Mouse (Mus musculus) heart, embryonic 11.5 days (tissue): ENCODE results near the gene Lrrc49. TPM values are rescaled to one million over a fixed set of nuclear protein-coding genes. Genes with fewer than 3 reads are reported as not detected.
A peak's percentile ranks its signal among the peaks of the same experiment; 100 is the strongest.

Source experiments
- ATAC-seq: fragments of 200-750 bp; cut with Nextera tagmentation; replicated peaks from 2 replicates; pipeline ENCODE4 v1.8.0; 2017; ENCODE audit warnings: moderate library complexity; ENCODE audit not compliant: insufficient number of reproducible peaks, low FRiP score, low TSS enrichment
- H3K27ac ChIP-seq: fragments of 300-500 bp; sonication (generic); 2 replicates; pipeline ENCODE4 v1.5.1; 2014; ENCODE audit warnings: mild to moderate bottlenecking, low read depth, low read length
- H3K27me3 ChIP-seq: fragments of 300-500 bp; sonication (generic); 2 replicates; pipeline ENCODE4 v1.6.1; 2014; ENCODE audit warnings: mild to moderate bottlenecking, low read length, mixed read lengths; ENCODE audit not compliant: control insufficient read depth, insufficient read depth
- H3K36me3 ChIP-seq: fragments of 300-500 bp; sonication (generic); 2 replicates; pipeline ENCODE4 v1.6.1; 2014; ENCODE audit warnings: mild to moderate bottlenecking, low read length, moderate library complexity, mixed read lengths; ENCODE audit not compliant: control insufficient read depth, insufficient read depth
- H3K4me1 ChIP-seq: fragments of 300-500 bp; sonication (generic); 2 replicates; pipeline ENCODE4 v1.6.1; 2014; ENCODE audit warnings: low read length; ENCODE audit not compliant: control insufficient read depth, insufficient read depth
- H3K4me2 ChIP-seq: fragments of 300-500 bp; sonication (generic); 2 replicates; pipeline ENCODE4 v1.6.1; 2014; ENCODE audit warnings: mild to moderate bottlenecking, moderate library complexity
- H3K4me3 ChIP-seq: fragments of 300-500 bp; sonication (generic); 2 replicates; pipeline ENCODE4 v1.5.1; 2014; ENCODE audit warnings: low read depth, low read length
- H3K9ac ChIP-seq: fragments of 300-500 bp; sonication (generic); 2 replicates; pipeline ENCODE4 v1.6.1; 2014; ENCODE audit warnings: mild to moderate bottlenecking, low read depth, low read length, moderate library complexity
- H3K9me3 ChIP-seq: fragments of 300-500 bp; sonication (generic); replicated peaks from 2 replicates; pipeline ENCODE4 v1.6.1; 2016; ENCODE audit warnings: low read length; ENCODE audit not compliant: control insufficient read depth
- WGBS: fragments of 180-500 bp; shearing (Covaris S2); extraction: QIAGEN DNeasy Blood & Tissue Kit; methylation state at CpG from one replicate; pipeline ENCODE4 v1.1.7; 2014; ENCODE audit not compliant: insufficient replicate concordance; 5-methylcytosine and 5-hydroxymethylcytosine counted together
- polyA plus RNA-seq: library from polyadenylated mRNA; unstranded; fragments of >200 nt; fragmentation: Nextera tagmentation; extraction: Ambion mirVana; gene quantifications from 2 replicates; pipeline ENCODE4 v1.2.1, GENCODE M21; 2014

The Lrrc49 gene
- 9.3 and 10.3 TPM in 2 replicates for polyA plus RNA-seq

DNA sequence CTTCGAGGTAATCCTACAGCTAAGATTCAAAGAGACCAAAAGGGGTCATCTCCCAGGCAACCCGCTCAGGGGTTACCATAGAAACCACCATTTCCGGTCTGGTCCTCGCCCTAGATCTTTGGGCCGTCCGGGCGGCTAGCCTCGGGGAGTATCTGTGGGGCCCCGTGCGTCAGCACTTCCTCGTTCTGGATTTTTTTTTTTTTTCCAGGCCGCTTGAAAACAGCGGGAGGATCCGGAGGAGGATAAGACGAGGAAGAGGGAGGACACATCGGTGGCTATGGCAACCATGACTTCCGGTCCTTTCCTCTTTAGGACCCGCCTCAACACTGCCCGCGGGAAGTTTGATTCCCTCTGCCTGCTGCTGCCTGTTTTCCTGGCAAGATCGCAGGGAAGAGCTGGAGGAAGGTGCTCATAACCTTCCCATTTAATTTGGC, at the start of gene Lrrc49:
Gene Lrrc49, minus strand, starts transcription at position 268 of the 434 bp plus-strand sequence.
- H3K9ac ChIP-seq: peak within 1 kb of the TSS; percentile 66
- peak within 1 kb of the TSS; percentile 72 for H3K4me2 ChIP-seq
- no peaks in the 10 kb centered on the region for H3K27me3 ChIP-seq
- H3K36me3 ChIP-seq: no peaks in the 10 kb centered on the region
- under 1% methylated on average over 21 of the region's 21 CpGs for WGBS
- H3K27ac ChIP-seq: peak within 1 kb of the TSS; percentile 54
- H3K9me3 ChIP-seq: no peaks in the 10 kb centered on the region
- no peaks in the 10 kb centered on the region for H3K4me1 ChIP-seq
- peak; percentile 83 for ATAC-seq
- H3K4me3 ChIP-seq: peak within 1 kb of the TSS; percentile 67

DNA sequence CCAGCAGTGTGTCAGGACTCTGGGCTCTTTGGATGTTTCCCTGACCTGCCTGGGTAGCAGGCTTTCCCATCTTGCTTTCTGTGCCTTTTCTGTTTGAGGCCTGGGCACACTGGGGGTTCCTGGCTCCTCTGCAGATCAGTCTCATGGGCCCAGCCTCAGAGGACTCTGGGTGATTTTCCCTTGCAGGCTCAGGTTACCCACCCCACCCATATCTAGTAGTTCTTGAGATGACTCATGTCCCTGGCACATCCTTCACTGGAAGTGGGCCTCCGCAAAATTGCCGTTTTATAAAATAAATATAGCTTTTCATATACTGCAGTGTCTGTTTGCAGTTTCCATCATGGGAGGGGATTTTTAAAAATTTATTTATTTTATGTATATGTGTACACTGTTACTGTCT, 46.4 kb upstream of the Lrrc49 start:
- H3K4me2 ChIP-seq: no peak overlapping the region
- H3K4me3 ChIP-seq: no peak overlapping the region
- WGBS: 83% methylated on average over 2 of the region's 2 CpGs
- no peaks in the 10 kb centered on the region for H3K27me3 ChIP-seq
- H3K36me3 ChIP-seq: no peaks in the 10 kb centered on the region
- no peaks in the 10 kb centered on the region for H3K4me1 ChIP-seq
- H3K9ac ChIP-seq: no peak overlapping the region
- H3K9me3 ChIP-seq: 0 out of 2 replicates have a peak, but pooled peaks cover 4% of the 10 kb centered on the region
- ATAC-seq: no peak
- no peak overlapping the region for H3K27ac ChIP-seq

GRCm38 (mm10) chr9:60724968-60725367, 37.0 kb upstream of the Lrrc49 start:
- WGBS: 80% methylated on average over 7 of the region's 7 CpGs
- Histone ChIP-seq H3K4me1 (no peaks in the 10 kb centered on the region), H3K9ac (no peak overlapping the region), H3K36me3 (no peaks in the 10 kb centered on the region), H3K4me2 (no peak overlapping the region), H3K9me3 (no peaks in the 10 kb centered on the region), H3K4me3 (no peak overlapping the region), H3K27ac (no peak overlapping the region), H3K27me3 (no peaks in the 10 kb centered on the region)
- ATAC-seq: no peak

- WGBS: 80% methylated on average over 3 of the region's 3 CpGs
- no peak overlapping the region for H3K9ac ChIP-seq
- no peak overlapping the region for H3K4me3 ChIP-seq
- H3K27me3 ChIP-seq: no peaks in the 10 kb centered on the region
- ATAC-seq: no peak
- no peaks in the 10 kb centered on the region for H3K4me1 ChIP-seq
- H3K9me3 ChIP-seq: no peaks in the 10 kb centered on the region
- H3K36me3 ChIP-seq: no peaks in the 10 kb centered on the region
- no peak overlapping the region for H3K4me2 ChIP-seq
- H3K27ac ChIP-seq: no peak overlapping the region
Observed at GRCm38 (mm10) chr9:60719687-60720086, 31.7 kb upstream of the Lrrc49 start.

GRCm38 (mm10) chr9:60718284-60718683, 30.3 kb upstream of the Lrrc49 start:
- H3K4me3 ChIP-seq: no peak overlapping the region
- no peaks in the 10 kb centered on the region for H3K36me3 ChIP-seq
- H3K4me2 ChIP-seq: no peak overlapping the region
- H3K9me3 ChIP-seq: no peaks in the 10 kb centered on the region
- WGBS: 55% methylated on average over 3 of the region's 3 CpGs
- peaks cover 6% of the 10 kb centered on the region for H3K27me3 ChIP-seq
- H3K9ac ChIP-seq: no peak overlapping the region
- H3K4me1 ChIP-seq: no peaks in the 10 kb centered on the region
- ATAC-seq: no peak
- H3K27ac ChIP-seq: no peak overlapping the region

DNA sequence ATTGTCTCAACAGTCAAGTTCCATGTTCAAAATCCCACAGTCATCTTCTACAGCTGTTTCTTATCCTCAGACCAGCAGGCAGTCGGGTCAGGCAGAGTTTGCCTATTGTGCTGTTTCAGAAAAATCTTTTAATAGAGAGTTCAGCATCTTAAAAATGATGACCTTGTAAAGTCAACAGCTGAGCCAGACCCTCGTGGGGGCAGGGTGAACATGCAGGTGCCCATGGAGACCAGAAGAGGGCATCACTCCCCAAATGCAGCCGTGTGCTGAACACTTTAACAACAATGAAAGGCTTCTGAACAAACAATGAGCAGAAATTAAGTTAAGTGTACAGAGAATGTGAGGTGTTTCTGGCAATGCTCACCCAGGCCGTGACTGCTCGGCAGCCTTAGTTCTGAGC, 27.9 kb upstream of the Lrrc49 start:
- Histone ChIP-seq H3K27ac (no peak overlapping the region), H3K9me3 (no peaks in the 10 kb centered on the region), H3K4me3 (no peak overlapping the region), H3K4me2 (no peak overlapping the region), H3K9ac (no peak overlapping the region), H3K27me3 (peaks cover 13% of the 10 kb centered on the region), H3K36me3 (no peaks in the 10 kb centered on the region), H3K4me1 (no peaks in the 10 kb centered on the region)
- 58% methylated on average over 5 of the region's 5 CpGs for WGBS
- ATAC-seq: no peak

DNA sequence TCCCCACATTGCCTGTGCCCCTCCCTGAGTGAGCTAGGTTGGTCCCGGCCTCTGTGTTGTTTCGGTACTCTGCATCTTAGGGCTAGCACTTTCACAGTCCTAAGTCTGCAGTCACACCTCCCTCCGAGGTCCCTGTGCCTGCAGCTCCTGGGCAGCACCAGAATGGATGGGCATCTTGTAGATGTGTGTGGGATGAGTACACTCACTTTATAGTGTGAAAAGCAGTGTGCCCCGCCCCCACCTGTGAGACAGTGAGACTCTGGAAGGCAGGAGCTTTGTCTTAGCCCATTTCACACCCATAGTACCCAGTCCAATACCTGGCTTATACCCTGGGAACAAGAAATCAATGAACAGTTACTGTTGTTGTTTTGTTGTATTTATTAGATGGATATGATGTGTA, 27.3 kb upstream of the Lrrc49 start:
- Histone ChIP-seq H3K4me3 (no peak overlapping the region), H3K4me1 (no peaks in the 10 kb centered on the region), H3K4me2 (no peak overlapping the region), H3K36me3 (no peaks in the 10 kb centered on the region), H3K9ac (no peak overlapping the region), H3K27ac (no peak overlapping the region), H3K27me3 (peaks cover 13% of the 10 kb centered on the region), H3K9me3 (no peaks in the 10 kb centered on the region)
- WGBS: 76% methylated on average over 4 of the region's 4 CpGs
- ATAC-seq: no peak

- no peak for ATAC-seq
- Histone ChIP-seq H3K9me3 (no peaks in the 10 kb centered on the region), H3K4me3 (no peak overlapping the region), H3K27ac (no peak overlapping the region), H3K27me3 (peaks cover 13% of the 10 kb centered on the region), H3K9ac (no peak overlapping the region), H3K4me1 (no peaks in the 10 kb centered on the region), H3K36me3 (no peaks in the 10 kb centered on the region), H3K4me2 (no peak overlapping the region)
- 69% methylated on average over 6 of the region's 6 CpGs for WGBS
Observed at GRCm38 (mm10) chr9:60714191-60714590, 26.2 kb upstream of the Lrrc49 start.

GRCm38 (mm10) chr9:60713616-60714015, 25.7 kb upstream of the Lrrc49 start:
- H3K27ac ChIP-seq: no peak overlapping the region
- H3K9ac ChIP-seq: no peak overlapping the region; the same call in 1 of the 2 replicates
- no peak for ATAC-seq
- 34% methylated on average over 4 of the region's 4 CpGs for whole genome bisulfite sequencing
- no peaks in the 10 kb centered on the region for H3K4me1 ChIP-seq
- no peaks in the 10 kb centered on the region for H3K9me3 ChIP-seq
- no peaks in the 10 kb centered on the region for H3K36me3 ChIP-seq
- H3K27me3 ChIP-seq: peaks cover 13% of the 10 kb centered on the region
- H3K4me2 ChIP-seq: peak overlapping the region; percentile 80
- peak overlapping the region; percentile 49 for H3K4me3 ChIP-seq
